22 mouse cellular contexts compared by ENCODE assay signal in the genomic region with DNA sequence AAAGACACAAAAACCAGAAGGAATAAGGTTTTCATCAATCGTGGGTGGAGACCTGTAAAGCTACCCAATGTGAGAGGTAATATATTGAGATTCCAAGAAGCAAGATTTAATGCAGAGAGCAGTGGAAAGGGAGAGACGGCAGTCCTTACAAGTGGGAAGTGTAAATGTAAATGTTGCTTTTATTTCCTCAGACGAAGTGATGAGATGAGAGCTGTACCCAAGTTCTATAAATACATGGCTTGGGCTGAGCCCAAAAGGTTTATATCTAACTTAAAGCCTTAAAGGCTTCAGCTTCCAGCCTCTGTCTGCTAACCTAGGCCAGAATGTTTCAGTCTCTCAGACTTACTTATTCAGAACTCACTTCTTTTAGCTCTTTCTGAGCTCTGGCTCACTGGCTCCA. TPM values are rescaled to one million over a fixed set of nuclear protein-coding genes. Genes with fewer than 3 reads are reported as not detected.
"Had no signal": no experiment of that assay in that cellular context is flagged by ENCODE, and none has a peak within 500 bp of the region (broad histone marks: within the 10 kb centered on the region; RNA-seq: fewer than 3 reads in every experiment).

No protein-coding gene starts in this region.

- ATAC-seq: liver, postnatal 0 days; lung, postnatal 0 days; midbrain, embryonic 16.5 days had no signal

- DNase-seq: liver, postnatal 0 days; lung, adult 2 months; lung, postnatal 4 days; midbrain, embryonic 14.5 days; retina, postnatal 1 day; right cerebral cortex, postnatal 14 days; right cerebral cortex, postnatal 4 days; spleen, adult 18-20 months; thymus, adult 2 months; thymus, postnatal 25 days; thymus, postnatal 4 days had no signal

- H3K27ac ChIP-seq: liver, embryonic 15.5 days; lung, embryonic 15.5 days; midbrain, embryonic 10.5 days; midbrain, embryonic 12.5 days; neural tube, embryonic 13.5 days; neural tube, embryonic 15.5 days had no signal

- H3K4me3 ChIP-seq: liver, embryonic 15.5 days; lung, embryonic 15.5 days; midbrain, embryonic 10.5 days; midbrain, embryonic 12.5 days; myocyte; neural tube, embryonic 13.5 days; neural tube, embryonic 15.5 days had no signal

RNA-seq across cellular contexts. Expression of a gene that starts 8.2 kb away (rescaled TPM):
- total RNA-seq: megakaryocyte, adult 5-6 weeks; megakaryocyte-erythroid progenitor cell, adult 5-6 weeks had no signal

RNA-seq across cellular contexts. Expression of a gene that starts 20.3 kb away (rescaled TPM):
- total RNA-seq: megakaryocyte, adult 5-6 weeks; megakaryocyte-erythroid progenitor cell, adult 5-6 weeks had no signal
